Mouse (Mus musculus) lung, adult 2 months (tissue): ENCODE data around the gene Irf3. TPM values are rescaled to one million over a fixed set of nuclear protein-coding genes. Genes with fewer than 3 reads are reported as not detected.

ENCODE experiments used
- DNase-seq: peaks from one replicate; pipeline ENCODE4 v3.0.0; 2022
- H3K4me1 ChIP-seq: fragments of 200-500 bp; 2 replicates; pipeline ENCODE4 v1.6.1; 2011; ENCODE audit warnings: low read length; ENCODE audit not compliant: control insufficient read depth, insufficient read depth
- H3K4me3 ChIP-seq: fragments of 200-500 bp; replicated peaks from 2 replicates; pipeline ENCODE3; 2011; ENCODE audit warnings: low read depth, mild to moderate bottlenecking, control low read depth, low read length; ENCODE audit errors: extremely low read depth
- CTCF ChIP-seq: fragments of 200-500 bp; IDR thresholded peaks from 2 replicates; pipeline ENCODE4 v1.5.1; 2011; ENCODE audit warnings: mild to moderate bottlenecking, low read length, control low read depth; ENCODE audit not compliant: insufficient read depth
- POLR2A ChIP-seq: fragments of 200-500 bp; IDR thresholded peaks from 2 replicates; pipeline ENCODE4 v1.6.1; 2011; ENCODE audit warnings: low read depth, mild to moderate bottlenecking, control low read depth, low read length, borderline replicate concordance; ENCODE audit errors: extremely low read depth
- WGBS: fragments of 180-500 bp; shearing (Covaris S2); methylation state at CpG from one replicate; pipeline ENCODE4 v1.1.7; 2018; 5-methylcytosine and 5-hydroxymethylcytosine counted together
- polyA plus RNA-seq: library from polyadenylated mRNA; depleted of rRNA; stranded (reverse); fragments of >200 nt; gene quantifications from 2 replicates; pipeline ENCODE4 v1.2.3, GENCODE M21; 2012

The Irf3 gene
- polyA plus RNA-seq, 1 experiment: 130 TPM

DNA sequence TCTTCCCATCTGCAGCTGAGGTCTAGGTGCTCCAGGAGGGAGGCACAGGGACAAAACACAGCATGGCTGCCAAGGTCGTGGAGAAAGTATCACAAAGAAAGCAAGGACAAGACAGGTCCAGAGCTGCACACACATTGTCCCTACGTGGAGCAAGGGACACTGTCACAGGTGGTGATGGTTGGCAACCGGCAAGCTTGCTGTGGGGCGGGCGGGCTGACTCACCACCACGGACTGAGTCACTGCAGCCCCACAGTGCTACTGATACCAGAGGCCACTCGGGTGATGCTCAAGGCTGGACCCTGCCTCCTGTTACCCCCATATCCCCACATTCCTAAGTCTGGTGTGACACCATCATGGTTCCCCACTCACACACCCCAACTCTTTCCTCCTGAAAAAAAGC is 5.0 kb downstream of the Irf3 start:
- peaks cover 8% of the 10 kb centered on the region; the same call in 1 of the 2 replicates for H3K4me1 ChIP-seq
- no peak for DNase-seq
- no peak overlapping the region for H3K4me3 ChIP-seq
- TF ChIP-seq POLR2A: no peak
- no peak for TF ChIP-seq CTCF
- 72% methylated on average over 7 of the region's 7 CpGs for WGBS

GRCm38 (mm10) chr7:45004546-45004945 is 7.1 kb downstream of the Irf3 start:
- no peak for TF ChIP-seq POLR2A
- TF ChIP-seq CTCF: no peak
- Histone ChIP-seq H3K4me3 (no peak overlapping the region), H3K4me1 (peaks cover 4% of the 10 kb centered on the region; the same call in 1 of the 2 replicates)
- 42% methylated on average over 3 of the region's 3 CpGs for WGBS
- no peak for DNase-seq

- Histone ChIP-seq H3K4me3 (no peak overlapping the region), H3K4me1 (no peaks in the 10 kb centered on the region)
- 76% methylated on average over 6 of the region's 6 CpGs for WGBS
- no peak for DNase-seq
- no peak for TF ChIP-seq POLR2A
- no peak for TF ChIP-seq CTCF
Measured at GRCm38 (mm10) chr7:45005321-45005992, 8.0 kb downstream of the Irf3 start.

- WGBS: 92% methylated on average over 12 of the region's 12 CpGs
- no peaks in the 10 kb centered on the region for H3K4me1 ChIP-seq
- TF ChIP-seq POLR2A: no peak
- TF ChIP-seq CTCF: no peak
- no peak for DNase-seq
- H3K4me3 ChIP-seq: no peak overlapping the region
Measured at GRCm38 (mm10) chr7:45006503-45006902, 9.1 kb downstream of the Irf3 start.

GRCm38 (mm10) chr7:45007141-45007540 is 9.7 kb downstream of the Irf3 start:
- TF ChIP-seq POLR2A (no peak), CTCF (no peak)
- DNase-seq: no peak
- no peaks in the 10 kb centered on the region for H3K4me1 ChIP-seq
- no peak overlapping the region for H3K4me3 ChIP-seq
- 95% methylated on average over 29 of the region's 29 CpGs for WGBS

GRCm38 (mm10) chr7:45007846-45008245 is 10.4 kb downstream of the Irf3 start:
- Histone ChIP-seq H3K4me3 (no peak overlapping the region), H3K4me1 (no peaks in the 10 kb centered on the region)
- TF ChIP-seq CTCF (no peak), POLR2A (no peak)
- 94% methylated on average over 30 of the region's 30 CpGs for WGBS
- DNase-seq: no peak

DNA sequence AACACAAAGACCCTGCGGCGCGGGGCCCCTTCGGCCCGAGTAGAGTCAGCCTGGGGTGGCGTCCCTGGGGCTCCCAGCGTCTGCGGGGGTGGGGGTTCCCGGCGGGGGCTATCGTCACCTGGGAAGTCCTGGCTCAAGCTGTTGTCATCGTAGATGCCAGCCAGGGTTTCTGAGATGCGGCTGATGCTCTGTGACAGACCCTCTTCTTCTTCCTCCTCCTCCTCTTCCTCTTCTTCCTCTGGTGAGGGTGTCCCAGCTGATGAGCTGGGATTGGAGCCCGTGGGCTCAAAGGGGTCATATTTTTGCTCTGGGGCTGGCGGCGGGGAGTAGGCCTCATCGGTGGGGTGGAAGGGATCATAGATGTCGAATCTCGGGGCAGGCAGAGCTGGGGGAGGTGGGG is 11.0 kb downstream of the Irf3 start:
- H3K4me1 ChIP-seq: no peaks in the 10 kb centered on the region
- WGBS: 95% methylated on average over 19 of the region's 19 CpGs
- TF ChIP-seq CTCF (no peak), POLR2A (no peak)

GRCm38 (mm10) chr7:45012011-45012410 is 14.6 kb downstream of the Irf3 start:
- WGBS: 95% methylated on average over 6 of the region's 6 CpGs
- TF ChIP-seq POLR2A (no peak), CTCF (no peak)

More for the DNA sequence above, 11.0 kb downstream of the Irf3 start:
- no peak overlapping the region for H3K4me3 ChIP-seq
- no peak for DNase-seq

GRCm38 (mm10) chr7:45012824-45013223 is 15.4 kb downstream of the Irf3 start:
- TF ChIP-seq CTCF (no peak), POLR2A (no peak)
- WGBS: 89% methylated on average over 4 of the region's 4 CpGs
- Histone ChIP-seq H3K4me1 (no peaks in the 10 kb centered on the region; the same call in 1 of the 2 replicates), H3K4me3 (no peak overlapping the region)
- DNase-seq: no peak

More at GRCm38 (mm10) chr7:45012011-45012410, 14.6 kb downstream of the Irf3 start:
- Histone ChIP-seq H3K4me3 (no peak overlapping the region), H3K4me1 (no peaks in the 10 kb centered on the region; the same call in 1 of the 2 replicates)
- DNase-seq: no peak
